Mouse (Mus musculus) cortical plate, adult 2 months (tissue): ENCODE data around the gene Ifna4. TPM values are rescaled to one million over a fixed set of nuclear protein-coding genes. Genes with fewer than 3 reads are reported as not detected.
"Not testable (repeated sequence)": the region's sequence is repeated elsewhere in the genome, so short reads cannot be mapped to it uniquely, and the experiment has no call there.

ENCODE experiments used
- H3K27ac ChIP-seq: fragments of 200-500 bp; 2 replicates; pipeline ENCODE4 v1.5.1; 2012; ENCODE audit warnings: low read length, control low read depth, inconsistent platforms; ENCODE audit not compliant: insufficient read depth
- H3K4me1 ChIP-seq: fragments of 200-500 bp; 2 replicates; pipeline ENCODE4 v1.6.1; 2011; ENCODE audit warnings: low read length; ENCODE audit not compliant: control insufficient read depth, insufficient read depth
- H3K4me3 ChIP-seq: fragments of 200-500 bp; 2 replicates; pipeline ENCODE4 v1.5.1; 2011; ENCODE audit warnings: mild to moderate bottlenecking, low read length, control low read depth; ENCODE audit not compliant: insufficient read depth
- CTCF ChIP-seq: fragments of 200-500 bp; IDR thresholded peaks from 2 replicates; pipeline ENCODE4 v1.5.1; 2011; ENCODE audit warnings: mild to moderate bottlenecking, control low read depth, low read length; ENCODE audit not compliant: insufficient read depth; ENCODE audit errors: extremely low read depth
- POLR2A ChIP-seq: fragments of 200-500 bp; IDR thresholded peaks from 2 replicates; pipeline ENCODE4 v1.6.1; 2011; ENCODE audit warnings: mild to moderate bottlenecking, low read length, control low read depth; ENCODE audit not compliant: insufficient read depth; ENCODE audit errors: extremely low read depth
- polyA plus RNA-seq: library from polyadenylated mRNA; depleted of rRNA; stranded (reverse); fragments of >200 nt; gene quantifications from 2 replicates; pipeline ENCODE4 v1.2.3, GENCODE M21; 2012; rRNA removed

Ifna4 gene
- not detected in 2 replicates for polyA plus RNA-seq

DNA sequence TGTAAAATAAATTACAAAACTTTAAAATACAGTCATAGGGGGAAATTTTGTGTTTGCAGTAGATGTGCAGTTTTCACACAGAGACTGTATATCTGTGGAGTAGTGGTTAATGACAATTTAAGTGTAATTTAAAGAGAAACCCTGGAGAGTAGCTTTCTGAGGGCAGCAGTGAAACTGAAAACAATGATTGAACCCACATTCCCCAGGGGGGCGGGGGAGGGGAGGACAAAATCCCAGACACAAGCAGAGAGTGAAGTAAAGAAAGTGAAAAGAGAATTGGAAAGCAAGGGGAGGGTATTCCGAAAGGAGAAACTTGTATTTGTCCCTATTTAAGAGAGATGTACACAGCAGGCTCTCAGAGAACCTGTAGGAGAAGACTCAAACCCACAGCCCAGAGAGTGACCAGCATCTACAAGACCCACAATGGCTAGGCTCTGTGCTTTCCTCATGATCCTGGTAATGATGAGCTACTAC lies at the start of gene Ifna4:
Gene Ifna4 (plus strand): TSS at position 424 of the 474 bp plus-strand sequence.
- no peak within 1 kb of the TSS for H3K27ac ChIP-seq
- TF ChIP-seq POLR2A (no peak), CTCF (no peak)
- H3K4me1 ChIP-seq, result no peaks in the 10 kb centered on the region
- no peak within 1 kb of the TSS for H3K4me3 ChIP-seq

DNA sequence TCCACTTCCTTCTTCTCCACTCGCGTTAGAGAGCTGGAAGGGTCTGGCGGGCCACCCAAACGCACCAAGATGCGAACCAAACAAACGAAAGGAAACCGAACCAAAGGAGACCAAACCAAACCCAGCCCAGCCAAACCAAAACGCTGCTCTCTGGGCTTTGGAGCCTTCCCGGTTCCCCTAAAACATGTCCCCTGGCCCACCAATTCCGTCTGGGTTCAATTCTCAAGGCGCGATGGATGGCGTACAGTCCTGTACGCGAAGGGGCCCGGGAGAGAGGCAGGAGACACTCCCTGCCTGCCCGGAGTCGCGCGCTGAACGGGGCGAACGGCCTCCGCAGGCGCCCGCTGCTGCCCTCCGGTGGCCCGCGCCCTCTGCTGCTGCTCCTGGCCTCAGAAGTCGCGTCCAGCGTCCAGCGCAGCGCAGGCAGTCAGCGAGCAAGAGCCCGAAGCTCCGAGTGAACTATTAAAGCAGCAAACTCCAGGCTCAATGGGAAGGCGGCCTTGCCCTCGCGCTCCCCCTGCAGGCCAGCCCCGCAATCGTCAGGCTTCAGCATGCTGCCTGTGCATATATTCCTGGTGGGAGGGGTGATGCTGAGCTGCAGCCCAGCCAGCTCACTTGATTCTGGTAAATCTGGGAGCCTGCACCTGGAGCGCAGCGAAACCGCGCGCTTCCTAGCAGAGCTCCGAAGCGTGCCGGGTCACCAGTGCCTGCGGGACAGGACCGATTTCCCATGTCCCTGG lies 47.6 kb upstream of the Ifna4 start, which contains the start of gene Gm13275:
Gene Gm13275 (plus strand): TSS at position 552 of the 740 bp plus-strand sequence.
- H3K4me1 ChIP-seq, H3K27ac ChIP-seq, H3K4me3 ChIP-seq: not testable (repeated sequence)
- TF ChIP-seq CTCF, result 0 out of 2 replicates have a peak, but pooled peaks have one; percentile 4

DNA sequence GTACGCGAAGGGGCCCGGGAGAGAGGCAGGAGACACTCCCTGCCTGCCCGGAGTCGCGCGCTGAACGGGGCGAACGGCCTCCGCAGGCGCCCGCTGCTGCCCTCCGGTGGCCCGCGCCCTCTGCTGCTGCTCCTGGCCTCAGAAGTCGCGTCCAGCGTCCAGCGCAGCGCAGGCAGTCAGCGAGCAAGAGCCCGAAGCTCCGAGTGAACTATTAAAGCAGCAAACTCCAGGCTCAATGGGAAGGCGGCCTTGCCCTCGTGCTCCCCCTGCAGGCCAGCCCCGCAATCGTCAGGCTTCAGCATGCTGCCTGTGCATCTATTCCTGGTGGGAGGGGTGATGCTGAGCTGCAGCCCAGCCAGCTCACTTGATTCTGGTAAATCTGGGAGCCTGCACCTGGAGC lies 44.6 kb upstream of the Ifna4 start, which contains the start of gene Gm13279:
Gene Gm13279 (plus strand): TSS at position 301 of the 400 bp plus-strand sequence.
- not testable (repeated sequence) for H3K4me1 ChIP-seq, H3K4me3 ChIP-seq, H3K27ac ChIP-seq

DNA sequence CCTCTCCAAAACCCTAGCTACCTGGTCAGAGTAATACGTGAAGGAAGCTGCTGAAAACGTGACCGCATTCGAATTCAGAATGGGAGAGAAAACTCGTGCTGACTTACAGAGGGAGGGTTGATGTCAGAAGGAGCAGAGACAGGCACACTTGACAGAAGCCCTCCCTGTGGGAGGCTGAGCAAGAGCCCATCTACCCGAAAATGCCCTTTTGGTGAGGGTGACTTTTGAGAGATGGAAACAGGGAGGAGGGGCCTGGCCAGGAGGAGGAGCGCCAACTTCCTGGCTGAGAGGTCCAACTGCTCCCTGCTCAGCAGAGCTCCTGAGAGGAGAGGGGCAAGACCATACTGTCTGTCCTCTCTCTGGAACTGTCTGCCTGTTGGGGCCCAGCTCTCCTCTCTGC lies 42.3 kb upstream of the Ifna4 start, which contains the start of gene Gm13285:
Gene Gm13285 (plus strand): TSS at position 301 of the 400 bp plus-strand sequence.
- not testable (repeated sequence) for H3K4me3 ChIP-seq, H3K4me1 ChIP-seq

DNA sequence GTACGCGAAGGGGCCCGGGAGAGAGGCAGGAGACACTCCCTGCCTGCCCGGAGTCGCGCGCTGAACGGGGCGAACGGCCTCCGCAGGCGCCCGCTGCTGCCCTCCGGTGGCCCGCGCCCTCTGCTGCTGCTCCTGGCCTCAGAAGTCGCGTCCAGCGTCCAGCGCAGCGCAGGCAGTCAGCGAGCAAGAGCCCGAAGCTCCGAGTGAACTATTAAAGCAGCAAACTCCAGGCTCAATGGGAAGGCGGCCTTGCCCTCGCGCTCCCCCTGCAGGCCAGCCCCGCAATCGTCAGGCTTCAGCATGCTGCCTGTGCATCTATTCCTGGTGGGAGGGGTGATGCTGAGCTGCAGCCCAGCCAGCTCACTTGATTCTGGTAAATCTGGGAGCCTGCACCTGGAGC lies 38.7 kb upstream of the Ifna4 start, which contains the start of gene Gm13287:
Gene Gm13287 (plus strand): TSS at position 301 of the 400 bp plus-strand sequence.
- not testable (repeated sequence) for H3K4me1 ChIP-seq, H3K4me3 ChIP-seq

More for the DNA sequence above, 42.3 kb upstream of the Ifna4 start, which contains the start of gene Gm13285:
- not testable (repeated sequence) for H3K27ac ChIP-seq

DNA sequence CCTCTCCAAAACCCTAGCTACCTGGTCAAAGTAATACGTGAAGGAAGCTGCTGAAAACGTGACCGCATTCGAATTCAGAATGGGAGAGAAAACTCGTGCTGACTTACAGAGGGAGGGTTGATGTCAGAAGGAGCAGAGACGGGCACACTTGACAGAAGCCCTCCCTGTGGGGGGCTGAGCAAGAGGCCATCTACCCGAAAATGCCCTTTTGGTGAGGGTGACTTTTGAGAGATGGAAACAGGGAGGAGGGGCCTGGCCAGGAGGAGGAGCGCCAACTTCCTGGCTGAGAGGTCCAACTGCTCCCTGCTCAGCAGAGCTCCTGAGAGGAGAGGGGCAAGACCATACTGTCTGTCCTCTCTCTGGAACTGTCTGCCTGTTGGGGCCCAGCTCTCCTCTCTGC lies 36.4 kb upstream of the Ifna4 start, which contains the start of gene Gm13288:
Gene Gm13288 (plus strand): TSS at position 301 of the 400 bp plus-strand sequence.
- not testable (repeated sequence) for H3K4me3 ChIP-seq, H3K4me1 ChIP-seq, H3K27ac ChIP-seq

More for the DNA sequence above, 38.7 kb upstream of the Ifna4 start, which contains the start of gene Gm13287:
- H3K27ac ChIP-seq, result not testable (repeated sequence)

DNA sequence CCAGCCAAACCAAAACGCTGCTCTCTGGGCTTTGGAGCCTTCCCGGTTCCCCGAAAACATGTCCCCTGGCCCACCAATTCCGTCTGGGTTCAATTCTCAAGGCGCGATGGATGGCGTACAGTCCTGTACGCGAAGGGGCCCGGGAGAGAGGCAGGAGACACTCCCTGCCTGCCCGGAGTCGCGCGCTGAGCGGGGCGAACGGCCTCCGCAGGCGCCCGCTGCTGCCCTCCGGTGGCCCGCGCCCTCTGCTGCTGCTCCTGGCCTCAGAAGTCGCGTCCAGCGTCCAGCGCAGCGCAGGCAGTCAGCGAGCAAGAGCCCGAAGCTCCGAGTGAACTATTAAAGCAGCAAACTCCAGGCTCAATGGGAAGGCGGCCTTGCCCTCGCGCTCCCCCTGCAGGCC lies 35.9 kb upstream of the Ifna4 start:
- H3K4me3 ChIP-seq, H3K4me1 ChIP-seq, H3K27ac ChIP-seq: not testable (repeated sequence)

DNA sequence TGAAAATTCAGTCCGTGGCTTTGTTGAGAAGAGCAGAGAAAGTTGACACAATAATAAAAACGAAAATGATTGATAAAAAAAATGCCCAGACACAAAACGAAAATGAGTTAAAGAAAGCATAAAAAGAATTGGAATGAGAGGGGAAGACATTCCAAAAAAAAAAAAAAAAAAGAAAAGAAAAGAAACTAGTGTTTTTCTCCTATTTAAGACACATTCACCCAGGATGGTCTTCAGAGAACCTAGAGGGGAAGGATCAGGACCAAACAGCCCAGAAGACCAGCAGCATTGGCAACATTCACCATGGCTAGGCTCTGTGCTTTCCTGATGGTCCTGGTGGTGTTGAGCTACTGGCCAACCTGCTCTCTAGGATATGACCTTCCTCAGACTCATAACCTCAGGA lies 25.7 kb upstream of the Ifna4 start, which contains the start of gene Ifna7:
Gene Ifna7 (plus strand): TSS at position 301 of the 400 bp plus-strand sequence.
- no peak within 1 kb of the TSS for H3K4me3 ChIP-seq
- H3K27ac ChIP-seq, result no peak within 1 kb of the TSS
- no peaks in the 10 kb centered on the region for H3K4me1 ChIP-seq
- TF ChIP-seq CTCF (no peak), POLR2A (no peak)

DNA sequence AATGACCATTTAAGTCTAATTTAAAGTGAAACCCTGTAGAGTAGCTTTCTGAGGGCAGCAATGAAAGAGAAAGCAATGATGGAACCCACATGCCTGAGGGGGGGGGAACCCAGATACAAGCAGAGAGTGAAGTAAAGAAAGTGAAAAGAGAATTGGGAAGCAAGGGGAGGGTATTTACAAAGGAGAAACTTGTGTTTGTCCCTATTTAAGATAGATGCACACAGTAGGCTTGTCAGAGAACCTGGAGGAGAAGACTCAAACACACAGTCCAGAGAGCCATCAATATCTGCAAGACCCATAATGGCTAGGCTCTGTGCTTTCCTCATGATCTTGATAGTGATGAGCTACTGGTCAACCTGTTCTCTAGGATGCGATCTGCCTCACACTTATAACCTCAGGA lies 22.0 kb upstream of the Ifna4 start, which contains the start of gene Ifna11:
Gene Ifna11 (plus strand): TSS at position 301 of the 400 bp plus-strand sequence.
- no peak for TF ChIP-seq POLR2A
- TF ChIP-seq CTCF, result no peak
- Histone ChIP-seq H3K4me1 (no peaks in the 10 kb centered on the region), H3K27ac (no peak within 1 kb of the TSS), H3K4me3 (no peak within 1 kb of the TSS)

DNA sequence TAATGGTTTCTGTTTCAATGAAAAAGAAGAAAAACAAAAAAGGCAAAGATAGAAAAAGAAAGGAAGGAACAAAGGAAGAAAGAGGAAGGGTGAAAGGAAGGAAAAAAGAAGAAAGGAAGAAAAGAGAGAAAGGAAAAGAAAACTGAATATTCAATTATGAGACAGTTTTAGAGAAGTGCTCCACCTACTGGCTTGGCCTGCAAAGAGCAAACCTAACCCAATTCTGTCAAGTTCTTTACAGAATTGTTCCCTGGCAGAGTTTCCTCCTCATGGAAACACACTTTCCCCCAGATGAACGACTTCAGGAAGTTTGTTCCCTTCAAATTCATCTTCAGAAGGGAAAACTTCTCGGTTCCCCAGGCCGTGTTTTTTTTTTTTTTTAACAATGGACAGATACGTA lies 18.7 kb upstream of the Ifna4 start:
- TF ChIP-seq POLR2A, result no peak
- peak; percentile 29; the same call in 1 of the 2 replicates for TF ChIP-seq CTCF
- Histone ChIP-seq H3K27ac (no peak overlapping the region), H3K4me1 (no peaks in the 10 kb centered on the region), H3K4me3 (no peak overlapping the region)

DNA sequence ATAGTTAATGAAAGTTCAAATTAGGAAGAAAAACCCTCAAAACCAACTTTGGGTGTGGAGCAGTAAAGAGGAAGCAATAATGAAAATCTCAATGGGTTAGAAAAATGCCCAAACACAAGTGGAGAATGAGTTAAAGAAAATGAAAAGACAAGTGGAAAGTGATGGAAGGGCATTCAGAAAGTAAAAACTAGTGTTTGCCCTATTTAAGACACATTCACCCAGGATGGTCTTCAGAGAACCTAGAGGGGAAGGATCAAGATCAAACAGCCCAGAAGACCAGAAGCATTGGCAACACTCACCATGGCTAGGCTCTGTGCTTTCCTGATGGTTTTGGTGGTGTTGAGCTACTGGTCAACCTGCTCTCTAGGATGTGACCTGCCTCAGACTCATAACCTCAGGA lies 14.5 kb upstream of the Ifna4 start, which contains the start of gene Ifna6:
Gene Ifna6 (plus strand): TSS at position 301 of the 400 bp plus-strand sequence.
- not testable (repeated sequence) for H3K4me1 ChIP-seq, H3K4me3 ChIP-seq, H3K27ac ChIP-seq
